Mouse (Mus musculus) kidney, postnatal 0 days (tissue): ENCODE data around the gene Pvr. TPM values are rescaled to one million over a fixed set of nuclear protein-coding genes. Genes with fewer than 3 reads are reported as not detected.
A peak's percentile ranks its signal among the peaks of the same experiment; 100 is the strongest.

Experiments
- ATAC-seq: fragments of 200-750 bp; cut with Nextera tagmentation; replicated peaks from 2 replicates; pipeline ENCODE4 v1.8.0; 2017; ENCODE audit warnings: low read depth, moderate number of reproducible peaks, moderate TSS enrichment, moderate library complexity; ENCODE audit not compliant: low FRiP score
- DNase-seq: peaks from one replicate; pipeline ENCODE4 v3.0.0-alpha.2; 2016; ENCODE audit warnings: low spot score
- H3K27ac ChIP-seq: fragments of 300-500 bp; sonication (generic); 2 replicates; pipeline ENCODE4 v1.5.1; 2014; ENCODE audit warnings: mild to moderate bottlenecking
- H3K27me3 ChIP-seq: fragments of 300-500 bp; sonication (generic); 2 replicates; pipeline ENCODE4 v1.6.1; 2014; ENCODE audit warnings: low read length, mixed read lengths; ENCODE audit not compliant: insufficient read depth
- H3K36me3 ChIP-seq: fragments of 300-500 bp; sonication (generic); 2 replicates; pipeline ENCODE4 v1.6.1; 2014; ENCODE audit warnings: low read length, mixed read lengths; ENCODE audit not compliant: insufficient read depth
- H3K4me1 ChIP-seq: fragments of 300-500 bp; sonication (generic); replicated peaks from 2 replicates; pipeline ENCODE4 v1.6.1; 2014; ENCODE audit warnings: antibody characterized with exemption, low read length, mixed read lengths; ENCODE audit not compliant: insufficient read depth
- H3K4me2 ChIP-seq: fragments of 300-500 bp; sonication (generic); 2 replicates; pipeline ENCODE4 v1.6.1; 2014; ENCODE audit warnings: mild to moderate bottlenecking, low read length, moderate library complexity, mixed read lengths
- H3K4me3 ChIP-seq: fragments of 300-500 bp; sonication (generic); replicated peaks from 2 replicates; pipeline ENCODE4 v1.5.1; 2014; ENCODE audit warnings: low read depth, low read length
- H3K9ac ChIP-seq: fragments of 300-500 bp; sonication (generic); 2 replicates; pipeline ENCODE4 v1.6.1; 2014; ENCODE audit warnings: low read depth, low read length
- H3K9me3 ChIP-seq: fragments of 300-500 bp; sonication (generic); replicated peaks from 2 replicates; pipeline ENCODE4 v1.6.1; 2016; ENCODE audit warnings: low read length, inconsistent platforms, mixed read lengths
- CTCF ChIP-seq: IDR thresholded peaks from 2 replicates; pipeline ENCODE4 v1.5.1; 2016; ENCODE audit warnings: antibody characterized with exemption, low read depth, mild to moderate bottlenecking, moderate library complexity
- WGBS: fragments of 180-500 bp; shearing (Covaris S2); extraction: QIAGEN DNeasy Blood & Tissue Kit; methylation state at CpG from one replicate; pipeline ENCODE4 v1.1.7; 2014; 5-methylcytosine and 5-hydroxymethylcytosine counted together
- polyA plus RNA-seq: library from polyadenylated mRNA; unstranded; fragments of >200 nt; fragmentation: Nextera tagmentation; extraction: Ambion mirVana; gene quantifications from 2 replicates; pipeline ENCODE4 v1.2.1, GENCODE M21; 2015

The Pvr gene
- 7.3 and 7.8 TPM in 2 replicates for polyA plus RNA-seq

DNA sequence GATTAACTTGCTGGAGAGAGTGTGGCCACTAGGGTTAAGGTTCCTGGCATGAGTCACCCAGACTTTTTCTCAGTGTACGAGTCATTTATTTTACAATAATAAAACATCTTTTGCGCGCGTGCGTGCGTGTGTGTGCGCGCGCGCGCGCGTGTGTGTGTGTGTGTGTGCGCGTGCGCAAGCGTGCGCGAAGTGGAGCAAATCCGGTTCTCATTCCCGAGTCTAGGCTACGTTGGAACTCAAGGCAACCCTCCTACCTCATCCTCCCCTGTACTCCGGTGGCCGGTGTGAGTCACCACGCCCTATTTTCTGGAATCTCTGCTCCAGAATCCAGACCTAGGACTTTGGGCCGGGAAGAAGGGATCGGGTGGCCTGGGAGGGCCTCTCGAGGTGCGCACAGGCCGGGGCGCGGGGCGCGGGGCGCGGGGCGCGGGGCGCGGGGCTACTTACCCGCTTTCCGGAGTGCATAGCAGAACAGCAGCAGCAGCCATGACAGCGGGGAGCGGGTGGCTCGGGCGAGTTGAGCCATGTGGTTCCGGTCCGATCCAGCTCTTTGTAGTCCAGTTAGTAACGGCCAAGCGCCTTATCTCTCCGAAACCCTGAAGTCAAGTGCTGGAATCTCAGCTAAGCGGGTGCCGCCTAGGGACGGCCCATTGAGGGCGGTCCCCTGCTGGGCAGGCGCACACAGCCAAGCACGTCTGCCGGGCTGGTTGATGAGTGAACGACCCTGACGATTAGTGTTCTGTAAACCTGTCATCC is at the start of gene Pvr:
Gene Pvr (minus strand): TSS at position 655 of the 756 bp plus-strand sequence.
- Histone ChIP-seq H3K9ac (peak within 1 kb of the TSS; percentile 82), H3K4me1 (0 out of 2 replicates have a peak, but pooled peaks cover 12% of the 10 kb centered on the region), H3K36me3 (peaks cover 11% of the 10 kb centered on the region; the same call in 1 of the 2 replicates), H3K4me2 (peak within 1 kb of the TSS; percentile 91), H3K27me3 (no peaks in the 10 kb centered on the region), H3K27ac (peak within 1 kb of the TSS; percentile 90), H3K4me3 (peak within 1 kb of the TSS; percentile 89), H3K9me3 (no peaks in the 10 kb centered on the region)
- WGBS, result under 1% methylated on average over 60 of the region's 60 CpGs
- TF ChIP-seq CTCF, result peak; percentile 49
- DNase-seq (peak; percentile 87), ATAC-seq (peak; percentile 89)

- Histone ChIP-seq H3K9ac (no peak overlapping the region), H3K4me3 (no peak overlapping the region), H3K36me3 (no peaks in the 10 kb centered on the region), H3K27me3 (no peaks in the 10 kb centered on the region), H3K9me3 (no peaks in the 10 kb centered on the region), H3K27ac (no peak overlapping the region), H3K4me2 (no peak overlapping the region), H3K4me1 (no peaks in the 10 kb centered on the region)
- no peak for DNase-seq
- no peak for ATAC-seq
- no peak for TF ChIP-seq CTCF
- 91% methylated on average over 8 of the region's 8 CpGs for WGBS
Measured at GRCm38 (mm10) chr7:19970196-19970595, 49.2 kb upstream of the Pvr start.

DNA sequence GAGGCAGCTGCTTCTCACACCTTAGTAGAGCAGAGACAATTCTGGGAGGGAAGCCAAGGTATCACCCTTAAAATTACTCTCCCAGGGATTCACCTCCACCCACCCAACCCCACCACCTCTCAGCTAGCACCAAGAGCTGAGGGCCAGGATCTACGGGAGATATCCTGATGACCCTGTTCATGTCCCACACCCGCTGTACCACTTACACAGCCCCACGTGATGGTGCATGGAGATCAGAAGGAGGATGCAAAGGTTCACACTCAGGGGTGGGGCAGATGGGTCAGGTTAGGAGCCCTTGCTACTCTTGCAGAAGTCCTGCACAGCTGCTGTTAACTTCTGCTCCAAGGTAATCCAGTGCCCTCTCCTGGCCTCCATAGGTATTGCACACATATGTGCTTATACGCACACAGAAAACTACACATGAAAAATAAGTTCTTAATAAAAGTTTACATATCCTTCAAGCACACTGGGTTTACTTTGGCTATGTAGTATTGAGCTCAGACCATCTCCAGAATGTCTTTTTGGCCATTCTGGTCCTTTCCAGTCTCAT is 48.7 kb upstream of the Pvr start:
- TF ChIP-seq CTCF, result no peak
- Histone ChIP-seq H3K4me1 (no peaks in the 10 kb centered on the region), H3K36me3 (no peaks in the 10 kb centered on the region), H3K4me3 (no peak overlapping the region), H3K4me2 (no peak overlapping the region), H3K27ac (no peak overlapping the region), H3K9me3 (no peaks in the 10 kb centered on the region), H3K9ac (no peak overlapping the region), H3K27me3 (no peaks in the 10 kb centered on the region)
- DNase-seq, result no peak
- WGBS, result 96% methylated on average over 4 of the region's 4 CpGs
- no peak for ATAC-seq

- no peak overlapping the region for H3K4me2 ChIP-seq
- ATAC-seq, result no peak
- H3K36me3 ChIP-seq, result no peaks in the 10 kb centered on the region
- no peak overlapping the region for H3K4me3 ChIP-seq
- no peak overlapping the region for H3K9ac ChIP-seq
- no peak for DNase-seq
- no peak for TF ChIP-seq CTCF
- H3K4me1 ChIP-seq, result no peaks in the 10 kb centered on the region
- H3K27me3 ChIP-seq, result no peaks in the 10 kb centered on the region
- no peak overlapping the region for H3K27ac ChIP-seq
- no peaks in the 10 kb centered on the region for H3K9me3 ChIP-seq
- 84% methylated on average over 3 of the region's 3 CpGs for WGBS
Measured at GRCm38 (mm10) chr7:19969106-19969505, 48.1 kb upstream of the Pvr start.

DNA sequence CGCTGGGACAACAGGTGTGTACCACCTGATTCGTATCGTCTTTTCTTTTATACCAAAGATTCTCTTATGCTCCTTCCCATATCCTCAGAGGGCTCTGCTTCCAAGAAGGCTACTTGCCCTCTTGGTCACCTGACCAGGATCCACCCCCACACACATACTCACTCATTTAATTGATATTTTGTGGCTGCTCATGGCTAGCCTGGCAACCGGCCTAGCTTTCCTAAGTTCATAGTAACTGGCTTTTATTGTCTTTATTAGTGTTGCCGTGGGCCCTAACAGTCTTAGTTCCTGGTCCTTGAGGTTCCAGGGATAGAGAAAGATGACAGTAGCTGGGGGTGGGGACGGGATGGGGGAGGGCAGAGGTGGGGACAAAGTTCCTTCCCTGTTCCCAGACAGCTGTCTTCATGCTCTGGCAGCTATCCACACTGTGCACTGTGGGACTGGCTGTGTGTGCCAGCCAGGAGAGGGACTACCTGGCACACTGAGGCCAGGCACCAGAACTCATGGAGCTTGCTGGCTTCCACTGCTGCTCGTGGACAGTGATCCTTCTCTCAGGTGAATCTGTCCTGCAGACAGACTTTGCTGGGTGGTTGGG is 44.1 kb upstream of the Pvr start, which contains the start of gene Ceacam20:
Gene Ceacam20 (plus strand): TSS at position 428 of the 595 bp plus-strand sequence.
- H3K27me3 ChIP-seq, result no peaks in the 10 kb centered on the region
- no peaks in the 10 kb centered on the region for H3K9me3 ChIP-seq
- no peak within 1 kb of the TSS for H3K4me3 ChIP-seq
- DNase-seq (no peak), ATAC-seq (no peak)
- 69% methylated on average over 7 of the region's 7 CpGs for WGBS
- H3K9ac ChIP-seq, result no peak within 1 kb of the TSS
- no peaks in the 10 kb centered on the region for H3K4me1 ChIP-seq
- H3K27ac ChIP-seq, result no peak within 1 kb of the TSS
- TF ChIP-seq CTCF, result no peak
- no peaks in the 10 kb centered on the region for H3K36me3 ChIP-seq
- no peak within 1 kb of the TSS for H3K4me2 ChIP-seq

GRCm38 (mm10) chr7:19962423-19962822 is 41.5 kb upstream of the Pvr start:
- WGBS, result 61% methylated on average over 1 of the region's 1 CpGs
- Histone ChIP-seq H3K9me3 (no peaks in the 10 kb centered on the region), H3K27ac (no peak overlapping the region), H3K27me3 (no peaks in the 10 kb centered on the region), H3K4me2 (no peak overlapping the region), H3K9ac (no peak overlapping the region), H3K36me3 (no peaks in the 10 kb centered on the region), H3K4me3 (no peak overlapping the region), H3K4me1 (no peaks in the 10 kb centered on the region)
- no peak for DNase-seq
- no peak for ATAC-seq
- TF ChIP-seq CTCF, result no peak
